Mouse (Mus musculus): ENCODE results near the gene Foxk1.
A peak's percentile ranks its signal among the peaks of the same experiment; 100 is the strongest.

The Foxk1 gene

GRCm38 (mm10) chr5:142416070-142416775 lies 14.9 kb downstream of the Foxk1 start:
- DNase-seq (ENCODE audit: inconsistent age in 2 of 2, low spot score in 1 of 2) = peak in 1 of 2 experiments; percentile 43

GRCm38 (mm10) chr5:142417104-142417503 lies 15.8 kb downstream of the Foxk1 start:
- DNase-seq (ENCODE audit: inconsistent age in 2 of 2, low spot score in 1 of 2) = no peak

GRCm38 (mm10) chr5:142417876-142418275 lies 16.6 kb downstream of the Foxk1 start:
- no peak for DNase-seq (ENCODE audit: inconsistent age in 2 of 2, low spot score in 1 of 2)

GRCm38 (mm10) chr5:142418419-142418818 lies 17.1 kb downstream of the Foxk1 start:
- DNase-seq (ENCODE audit: inconsistent age in 2 of 2, low spot score in 1 of 2) = no peak

GRCm38 (mm10) chr5:142420317-142420716 lies 19.0 kb downstream of the Foxk1 start:
- DNase-seq (ENCODE audit: inconsistent age in 2 of 2, low spot score in 1 of 2) = no peak

- DNase-seq (ENCODE audit: inconsistent age in 2 of 2, low spot score in 1 of 2) = peak in 1 of 2 experiments; percentile 31
Observed at GRCm38 (mm10) chr5:142420920-142421319, 19.6 kb downstream of the Foxk1 start.

GRCm38 (mm10) chr5:142421886-142422285 lies 20.6 kb downstream of the Foxk1 start:
- no peak for DNase-seq (ENCODE audit: inconsistent age in 2 of 2, low spot score in 1 of 2)

- peak in 1 of 2 experiments; percentile 49 for DNase-seq (ENCODE audit: inconsistent age in 2 of 2, low spot score in 1 of 2)
Observed at GRCm38 (mm10) chr5:142423141-142423540, 21.8 kb downstream of the Foxk1 start.

GRCm38 (mm10) chr5:142423701-142424100 lies 22.4 kb downstream of the Foxk1 start:
- DNase-seq (ENCODE audit: inconsistent age in 2 of 2, low spot score in 1 of 2) = no peak

- peak; percentile 66 to 82 for DNase-seq (ENCODE audit: inconsistent age in 2 of 2, low spot score in 1 of 2)
Observed at GRCm38 (mm10) chr5:142424627-142425349, 23.5 kb downstream of the Foxk1 start.

- peak in 1 of 2 experiments; percentile 47 for DNase-seq (ENCODE audit: inconsistent age in 2 of 2, low spot score in 1 of 2)
Observed at GRCm38 (mm10) chr5:142426476-142426875, 25.2 kb downstream of the Foxk1 start.

GRCm38 (mm10) chr5:142427876-142428275 lies 26.6 kb downstream of the Foxk1 start:
- peak in 1 of 2 experiments; percentile 54 for DNase-seq (ENCODE audit: inconsistent age in 2 of 2, low spot score in 1 of 2)

- DNase-seq (ENCODE audit: inconsistent age in 2 of 2, low spot score in 1 of 2) = no peak
Observed at GRCm38 (mm10) chr5:142428691-142429090, 27.4 kb downstream of the Foxk1 start.

GRCm38 (mm10) chr5:142431029-142431428 lies 29.7 kb downstream of the Foxk1 start:
- no peak for DNase-seq (ENCODE audit: inconsistent age in 2 of 2, low spot score in 1 of 2)

GRCm38 (mm10) chr5:142431811-142432434 lies 30.6 kb downstream of the Foxk1 start:
- DNase-seq (ENCODE audit: inconsistent age in 2 of 2, low spot score in 1 of 2) = peak in 1 of 2 experiments; percentile 69

GRCm38 (mm10) chr5:142432695-142433094 lies 31.4 kb downstream of the Foxk1 start:
- peak in 1 of 2 experiments; percentile 60 for DNase-seq (ENCODE audit: inconsistent age in 2 of 2, low spot score in 1 of 2)

GRCm38 (mm10) chr5:142434052-142434451 lies 32.8 kb downstream of the Foxk1 start:
- DNase-seq (ENCODE audit: inconsistent age in 2 of 2, low spot score in 1 of 2) = no peak

GRCm38 (mm10) chr5:142435736-142436135 lies 34.4 kb downstream of the Foxk1 start:
- no peak for DNase-seq (ENCODE audit: inconsistent age in 2 of 2, low spot score in 1 of 2)

- DNase-seq (ENCODE audit: inconsistent age in 2 of 2, low spot score in 1 of 2) = peak in 1 of 2 experiments; percentile 48
Observed at GRCm38 (mm10) chr5:142438380-142438938, 37.2 kb downstream of the Foxk1 start.

- no peak for DNase-seq (ENCODE audit: inconsistent age in 2 of 2, low spot score in 1 of 2)
Observed at GRCm38 (mm10) chr5:142439911-142440432, 38.7 kb downstream of the Foxk1 start.
